Mouse (Mus musculus) erythroblast, adult 5-6 weeks (primary cell): ENCODE data around the gene Pgpep1. TPM values are rescaled to one million over a fixed set of nuclear protein-coding genes. Genes with fewer than 3 reads are reported as not detected.

Source experiments
- ATAC-seq: replicated peaks from 2 replicates; pipeline ENCODE4 v1.8.0; 2016; ENCODE audit warnings: moderate number of reproducible peaks, mild to moderate bottlenecking, moderate TSS enrichment, inconsistent platforms; ENCODE audit not compliant: poor library complexity, low FRiP score, severe bottlenecking
- total RNA-seq, 2 experiments: library from RNA; stranded (forward) in 1 of 2; stranded (reverse) in 1 of 2; fragments of 150-400 nt in 1 of 2; fragments of 200-764, 138-1000 nt in 1 of 2; gene quantifications; 2 replicates each; pipeline versions ENCODE4 v1.2.3 to v1.2.4; 2015 to 2017; ENCODE audit warnings: low replicate concordance in 2 of 2

Pgpep1 gene
- total RNA-seq, 2 experiments from 2014 or later, result 1.2 to 1.4 TPM

DNA sequence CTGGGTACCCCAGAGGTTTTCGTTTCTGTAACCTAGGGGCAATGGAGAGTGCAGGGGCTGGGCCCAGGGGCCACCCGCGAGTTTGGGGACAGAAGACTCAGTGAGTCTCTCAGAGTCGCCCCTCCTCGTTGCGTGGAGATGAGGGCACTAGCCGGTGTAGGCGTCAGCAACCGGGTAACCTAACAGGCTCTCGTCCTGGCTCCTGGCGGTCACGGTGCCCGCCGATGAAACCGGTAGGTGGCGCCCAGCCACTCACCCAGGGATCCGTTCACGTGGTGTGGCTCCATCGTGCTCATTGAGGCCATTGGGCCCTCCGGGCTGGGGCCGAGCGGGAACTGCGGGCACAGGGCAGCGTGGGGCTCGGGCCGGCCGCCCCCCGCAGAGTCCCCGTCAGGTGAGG lies 61.9 kb downstream of the Pgpep1 start:
- no peak for ATAC-seq

DNA sequence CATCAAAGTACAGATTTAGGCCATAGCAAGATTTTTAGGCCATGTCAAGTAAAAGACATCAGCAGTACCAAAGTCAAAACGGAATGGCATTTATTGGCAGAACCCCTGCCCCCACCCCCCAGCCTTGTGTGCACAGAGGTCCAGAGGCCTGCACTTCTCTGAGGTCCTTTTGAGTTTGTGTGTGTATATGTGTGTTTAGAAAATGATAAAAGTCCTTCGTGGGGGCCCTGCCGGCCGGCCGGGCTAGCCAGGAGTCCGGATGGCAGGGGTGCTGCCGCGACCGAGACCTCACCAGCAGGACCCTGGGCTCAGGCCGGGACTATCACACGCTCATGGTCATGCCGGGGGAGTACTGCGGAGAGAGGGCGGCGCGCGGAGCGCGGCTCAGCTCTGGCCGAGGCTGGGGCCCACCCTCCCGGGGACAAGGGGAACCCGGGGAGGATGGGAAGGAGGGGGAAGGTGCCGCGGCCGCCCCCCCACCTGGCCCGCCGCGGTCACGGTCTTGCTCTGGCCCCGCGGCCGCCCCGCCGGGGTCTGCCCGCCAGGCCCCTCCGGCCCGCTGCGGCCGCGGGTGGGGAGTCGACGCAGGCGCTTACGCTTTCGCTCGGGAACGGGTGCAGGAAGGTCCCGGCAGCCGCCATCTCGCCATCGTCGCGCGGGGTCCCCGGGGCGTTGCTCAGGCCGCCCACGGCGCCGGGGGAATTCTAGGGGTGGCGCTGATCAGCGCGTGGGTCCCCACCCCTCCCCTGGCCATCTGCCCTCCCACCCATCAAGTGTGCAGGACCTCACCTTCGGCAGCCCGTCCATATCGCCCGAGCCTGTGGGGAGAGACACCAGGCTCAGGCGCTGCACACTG lies 62.5 kb downstream of the Pgpep1 start:
- no peak for ATAC-seq

DNA sequence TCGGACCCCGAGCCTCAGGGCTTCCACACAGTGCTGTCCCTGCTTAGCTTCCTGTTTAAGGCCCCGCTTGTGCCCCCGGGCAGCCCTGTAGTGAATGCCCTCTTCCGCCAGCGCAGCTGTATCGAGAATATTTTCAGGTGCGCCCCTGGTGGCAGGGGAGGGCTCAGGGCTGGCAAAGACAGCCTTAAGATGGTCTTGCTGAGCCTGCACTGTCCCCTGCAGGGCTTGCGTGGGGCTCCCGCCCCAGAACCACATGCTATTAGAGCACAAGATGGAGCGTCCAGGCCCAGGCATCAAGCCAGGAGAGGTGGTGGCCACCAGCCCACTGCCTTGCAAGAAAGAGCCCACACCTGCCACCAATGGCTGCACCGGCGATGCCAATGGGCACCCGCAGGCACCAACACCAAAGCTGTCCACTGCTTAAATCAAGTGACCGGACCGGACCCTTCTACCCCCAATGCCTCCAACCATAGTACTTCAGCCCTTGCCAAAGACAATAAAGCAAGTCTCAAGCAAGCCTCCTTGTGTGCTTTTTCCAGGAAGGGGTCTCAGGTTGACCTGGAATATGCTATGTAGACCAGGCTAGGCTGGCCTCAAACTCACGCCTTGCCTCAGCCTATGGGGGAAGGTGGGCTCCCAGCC lies 63.3 kb downstream of the Pgpep1 start:
- no peak for ATAC-seq

Other genes starting within 250 kb of the Pgpep1 start
- 4.2 and 4.4 TPM in 2 replicates for gene Crtc1, start 220.8 kb downstream of the Pgpep1 start, total RNA-seq (2015; ENCODE audit: low replicate concordance)
- 1.7 and 2.0 TPM in 2 replicates for gene Crtc1, start 220.8 kb downstream of the Pgpep1 start, total RNA-seq (2017; ENCODE audit: low replicate concordance)
- gene Klhl26, start 183.4 kb downstream of the Pgpep1 start, total RNA-seq (2015; ENCODE audit: low replicate concordance), result 0.38 and 1.7 TPM in 2 replicates
- 1.8 and 2.8 TPM in 2 replicates for gene Klhl26, start 183.4 kb downstream of the Pgpep1 start, total RNA-seq (2017; ENCODE audit: low replicate concordance)
- not detected in 2 replicates for gene Tmem59l, start 173.0 kb downstream of the Pgpep1 start, total RNA-seq (2015; ENCODE audit: low replicate concordance)
- not detected in 2 replicates for gene Tmem59l, start 173.0 kb downstream of the Pgpep1 start, total RNA-seq (2017; ENCODE audit: low replicate concordance)
- 3.7 TPM in 1 of 2 replicates, not detected in the other for gene Crlf1, start 167.2 kb downstream of the Pgpep1 start, total RNA-seq (2015; ENCODE audit: low replicate concordance)
- 2.5 TPM in 1 of 2 replicates, not detected in the other for gene Crlf1, start 167.2 kb downstream of the Pgpep1 start, total RNA-seq (2017; ENCODE audit: low replicate concordance)
- 2.9 and 14.0 TPM in 2 replicates for gene Rex1bd, start 153.6 kb downstream of the Pgpep1 start, total RNA-seq (2015; ENCODE audit: low replicate concordance)
- gene Rex1bd, start 153.6 kb downstream of the Pgpep1 start, total RNA-seq (2017; ENCODE audit: low replicate concordance), result 5.2 and 9.5 TPM in 2 replicates
- 653 and 914 TPM in 2 replicates for gene Uba52, start 149.6 kb downstream of the Pgpep1 start, total RNA-seq (2015; ENCODE audit: low replicate concordance)
- gene Uba52, start 149.6 kb downstream of the Pgpep1 start, total RNA-seq (2017; ENCODE audit: low replicate concordance), result 249 and 1,009 TPM in 2 replicates
- 27.1 and 47.4 TPM in 2 replicates for gene Fkbp8, start 132.7 kb downstream of the Pgpep1 start, total RNA-seq (2015; ENCODE audit: low replicate concordance)
- 53.5 and 56.9 TPM in 2 replicates for gene Fkbp8, start 132.7 kb downstream of the Pgpep1 start, total RNA-seq (2017; ENCODE audit: low replicate concordance)
- gene Kxd1, start 132.4 kb downstream of the Pgpep1 start, total RNA-seq (2015; ENCODE audit: low replicate concordance), result 21.7 and 45.3 TPM in 2 replicates
- 10.9 and 18.1 TPM in 2 replicates for gene Kxd1, start 132.4 kb downstream of the Pgpep1 start, total RNA-seq (2017; ENCODE audit: low replicate concordance)
- 2.5 and 5.2 TPM in 2 replicates for gene Ell, start 120.9 kb downstream of the Pgpep1 start, total RNA-seq (2015; ENCODE audit: low replicate concordance)
- 4.0 and 4.7 TPM in 2 replicates for gene Ell, start 120.9 kb downstream of the Pgpep1 start, total RNA-seq (2017; ENCODE audit: low replicate concordance)
- gene Isyna1, start 66.0 kb downstream of the Pgpep1 start, total RNA-seq (2015; ENCODE audit: low replicate concordance), result 3.8 and 6.1 TPM in 2 replicates
- 1.4 and 7.7 TPM in 2 replicates for gene Isyna1, start 66.0 kb downstream of the Pgpep1 start, total RNA-seq (2017; ENCODE audit: low replicate concordance)
- gene Ssbp4, start 51.5 kb downstream of the Pgpep1 start, total RNA-seq (2015; ENCODE audit: low replicate concordance), result 6.3 and 10.9 TPM in 2 replicates
- 6.3 and 13.8 TPM in 2 replicates for gene Ssbp4, start 51.5 kb downstream of the Pgpep1 start, total RNA-seq (2017; ENCODE audit: low replicate concordance)
- 5.4 and 9.0 TPM in 2 replicates for gene Lrrc25, start 44.2 kb downstream of the Pgpep1 start, total RNA-seq (2015; ENCODE audit: low replicate concordance)
- gene Lrrc25, start 44.2 kb downstream of the Pgpep1 start, total RNA-seq (2017; ENCODE audit: low replicate concordance), result 0.98 and 2.3 TPM in 2 replicates
- gene Gdf15, start 27.9 kb downstream of the Pgpep1 start, total RNA-seq (2015; ENCODE audit: low replicate concordance), result not detected in 2 replicates
- gene Gdf15, start 27.9 kb downstream of the Pgpep1 start, total RNA-seq (2017; ENCODE audit: low replicate concordance), result 0.60 TPM in 1 of 2 replicates, not detected in the other
- 41.1 and 51.6 TPM in 2 replicates for gene Lsm4, start 12.9 kb upstream of the Pgpep1 start, total RNA-seq (2015; ENCODE audit: low replicate concordance)
- gene Lsm4, start 12.9 kb upstream of the Pgpep1 start, total RNA-seq (2017; ENCODE audit: low replicate concordance), result 20.9 and 26.2 TPM in 2 replicates
- gene Jund, start 38.6 kb upstream of the Pgpep1 start, total RNA-seq (2015; ENCODE audit: low replicate concordance), result 29.2 and 53.9 TPM in 2 replicates
- 52.2 and 61.9 TPM in 2 replicates for gene Jund, start 38.6 kb upstream of the Pgpep1 start, total RNA-seq (2017; ENCODE audit: low replicate concordance)
- gene Iqcn, start 43.1 kb upstream of the Pgpep1 start, total RNA-seq (2015; ENCODE audit: low replicate concordance), result not detected in 2 replicates
- gene Iqcn, start 43.1 kb upstream of the Pgpep1 start, total RNA-seq (2017; ENCODE audit: low replicate concordance), result not detected in 2 replicates
- not detected in 2 replicates for gene Gm3336, start 58.2 kb upstream of the Pgpep1 start, total RNA-seq (2015; ENCODE audit: low replicate concordance)
- gene Gm3336, start 58.2 kb upstream of the Pgpep1 start, total RNA-seq (2017; ENCODE audit: low replicate concordance), result not detected in 2 replicates
- gene Pde4c, start 63.3 kb upstream of the Pgpep1 start, total RNA-seq (2015; ENCODE audit: low replicate concordance), result not detected in 2 replicates
- gene Pde4c, start 63.3 kb upstream of the Pgpep1 start, total RNA-seq (2017; ENCODE audit: low replicate concordance), result not detected in 2 replicates
- not detected in 2 replicates for gene Rab3a, start 94.3 kb upstream of the Pgpep1 start, total RNA-seq (2015; ENCODE audit: low replicate concordance)
- gene Rab3a, start 94.3 kb upstream of the Pgpep1 start, total RNA-seq (2017; ENCODE audit: low replicate concordance), result 1.5 TPM in 1 of 2 replicates, not detected in the other
- 8.2 and 9.6 TPM in 2 replicates for gene Mpv17l2, start 100.6 kb upstream of the Pgpep1 start, total RNA-seq (2015; ENCODE audit: low replicate concordance)
- gene Mpv17l2, start 100.6 kb upstream of the Pgpep1 start, total RNA-seq (2017; ENCODE audit: low replicate concordance), result 3.8 and 6.4 TPM in 2 replicates
- gene Pik3r2, start 116.3 kb upstream of the Pgpep1 start, total RNA-seq (2015; ENCODE audit: low replicate concordance), result 4.8 and 12.1 TPM in 2 replicates
- gene Pik3r2, start 116.3 kb upstream of the Pgpep1 start, total RNA-seq (2017; ENCODE audit: low replicate concordance), result 5.9 and 6.3 TPM in 2 replicates
- 21.7 and 29.2 TPM in 2 replicates for gene Mast3, start 144.7 kb upstream of the Pgpep1 start, total RNA-seq (2015; ENCODE audit: low replicate concordance)
- gene Mast3, start 144.7 kb upstream of the Pgpep1 start, total RNA-seq (2017; ENCODE audit: low replicate concordance), result 3.9 and 5.4 TPM in 2 replicates
- gene Il12rb1, start 148.1 kb upstream of the Pgpep1 start, total RNA-seq (2015; ENCODE audit: low replicate concordance), result not detected in 2 replicates
- gene Il12rb1, start 148.1 kb upstream of the Pgpep1 start, total RNA-seq (2017; ENCODE audit: low replicate concordance), result 0.14 and 0.51 TPM in 2 replicates
- 15.0 and 25.7 TPM in 2 replicates for gene Arrdc2, start 179.3 kb upstream of the Pgpep1 start, total RNA-seq (2015; ENCODE audit: low replicate concordance)
- 18.1 and 30.8 TPM in 2 replicates for gene Arrdc2, start 179.3 kb upstream of the Pgpep1 start, total RNA-seq (2017; ENCODE audit: low replicate concordance)
- gene Kcnn1, start 202.9 kb upstream of the Pgpep1 start, total RNA-seq (2015; ENCODE audit: low replicate concordance), result not detected in 2 replicates
- gene Kcnn1, start 202.9 kb upstream of the Pgpep1 start, total RNA-seq (2017; ENCODE audit: low replicate concordance), result not detected in 2 replicates
- 12.3 and 14.2 TPM in 2 replicates for gene Ccdc124, start 213.5 kb upstream of the Pgpep1 start, total RNA-seq (2015; ENCODE audit: low replicate concordance)
- gene Ccdc124, start 213.5 kb upstream of the Pgpep1 start, total RNA-seq (2017; ENCODE audit: low replicate concordance), result 11.7 and 13.4 TPM in 2 replicates
- gene Slc5a5, start 232.4 kb upstream of the Pgpep1 start, total RNA-seq (2015; ENCODE audit: low replicate concordance), result not detected in 2 replicates
- gene Slc5a5, start 232.4 kb upstream of the Pgpep1 start, total RNA-seq (2017; ENCODE audit: low replicate concordance), result 0.17 TPM in 1 of 2 replicates, not detected in the other
- gene Rpl18a, start 237.0 kb upstream of the Pgpep1 start, total RNA-seq (2015; ENCODE audit: low replicate concordance), result 1,597 and 1,896 TPM in 2 replicates
- 369 and 492 TPM in 2 replicates for gene Rpl18a, start 237.0 kb upstream of the Pgpep1 start, total RNA-seq (2017; ENCODE audit: low replicate concordance)
- gene Map1s, start 245.5 kb upstream of the Pgpep1 start, total RNA-seq (2015; ENCODE audit: low replicate concordance), result 2.3 and 4.0 TPM in 2 replicates
- gene Map1s, start 245.5 kb upstream of the Pgpep1 start, total RNA-seq (2017; ENCODE audit: low replicate concordance), result 2.2 and 3.1 TPM in 2 replicates